Mouse (Mus musculus): ENCODE measurements at regions not wholly inside any gene's neighbourhood (a gene's known extent, or its start where the extent isn't known, plus 50 kb on each side); places are given as distances from the start of the nearest gene placed in this dataset.

DNA sequence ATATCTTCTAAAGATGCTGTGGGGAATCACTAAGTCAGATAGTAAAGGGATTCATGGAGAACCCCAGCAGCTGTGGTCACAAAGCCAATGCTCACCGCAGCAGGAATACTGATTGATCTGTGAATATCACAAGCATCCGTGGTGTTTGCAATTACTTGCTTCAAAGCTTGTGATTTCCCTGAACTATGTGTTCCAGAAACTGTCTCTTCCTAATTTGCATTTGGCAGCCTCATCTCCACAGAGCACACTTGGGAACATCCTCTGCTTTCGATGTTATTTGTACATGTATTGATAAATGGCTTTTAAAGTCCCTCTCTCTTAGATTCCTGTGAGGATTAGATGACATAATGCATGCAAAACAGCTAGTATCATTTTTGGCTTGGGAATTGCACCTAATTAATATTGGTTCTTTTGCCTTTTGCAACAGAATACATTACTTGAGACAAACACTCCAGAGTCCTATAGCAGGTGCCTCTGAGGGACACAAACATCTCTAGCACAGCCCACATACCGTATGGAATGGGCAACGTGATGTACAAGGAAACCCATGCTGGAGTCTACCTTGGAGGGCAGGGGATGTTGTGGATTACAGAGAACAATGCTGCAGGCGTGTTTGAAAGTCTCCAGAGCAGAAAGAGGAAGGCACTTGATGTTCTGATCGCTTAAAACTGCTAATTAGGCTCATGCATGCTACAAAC, 211.0 kb downstream of the Nuak1 start:
- no peak overlapping the region for H3K4me2 ChIP-seq (replicated peaks)
- no peaks in the 10 kb centered on the region for H3K27me3 ChIP-seq (replicated peaks)
- ATAC-seq, result no peak
- no peak overlapping the region for H3K9ac ChIP-seq
- H3K36me3 ChIP-seq, result no peaks in the 10 kb centered on the region
- H3K9me3 ChIP-seq, result no peaks in the 10 kb centered on the region
- 81% methylated on average over 7 of the region's 7 CpGs for WGBS
- no peaks in the 10 kb centered on the region for H3K4me1 ChIP-seq (replicated peaks)
- H3K4me3 ChIP-seq (replicated peaks), result no peak overlapping the region
- H3K27ac ChIP-seq, result no peak overlapping the region

DNA sequence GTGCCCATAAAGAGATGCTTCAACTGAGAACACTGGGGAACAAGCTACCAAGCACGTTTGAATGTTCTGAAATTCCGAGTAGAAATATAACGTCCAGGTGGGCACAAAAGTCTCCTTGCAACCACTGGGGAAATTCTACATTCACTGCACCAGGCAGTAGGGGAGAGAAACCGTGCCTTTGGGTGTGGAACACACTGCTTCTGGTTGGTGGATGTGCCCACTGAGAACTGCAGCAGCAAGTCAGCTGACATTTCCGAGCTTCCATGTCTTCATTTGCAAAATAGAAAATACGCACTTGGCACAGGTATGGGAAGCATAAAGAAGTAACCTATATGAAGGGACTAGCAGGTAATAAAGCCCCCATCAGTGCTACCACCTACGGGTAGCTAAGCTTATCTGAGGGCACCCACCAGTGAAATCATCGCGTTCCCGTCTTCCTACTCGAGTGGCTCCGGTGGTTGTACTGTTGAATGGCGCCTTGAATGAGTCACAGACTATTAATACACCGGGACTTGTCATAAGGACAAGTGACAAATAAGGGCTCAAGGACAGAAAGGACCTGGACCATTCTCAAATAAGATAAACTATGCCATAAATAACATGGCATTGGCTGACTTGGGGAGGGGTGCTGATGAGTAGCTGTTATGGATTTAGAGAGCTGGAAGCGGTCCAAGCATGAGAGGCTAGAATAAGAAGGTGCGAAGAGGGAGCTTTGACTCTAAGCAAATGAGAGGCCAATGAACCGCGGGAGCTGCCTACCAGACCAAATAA, 210.2 kb downstream of the Nuak1 start:
- no peaks in the 10 kb centered on the region for H3K4me1 ChIP-seq (replicated peaks)
- H3K27ac ChIP-seq, result no peak overlapping the region
- H3K36me3 ChIP-seq, result no peaks in the 10 kb centered on the region
- no peaks in the 10 kb centered on the region for H3K27me3 ChIP-seq (replicated peaks)
- H3K4me2 ChIP-seq (replicated peaks), result no peak overlapping the region
- 85% methylated on average over 18 of the region's 18 CpGs for WGBS
- no peaks in the 10 kb centered on the region for H3K9me3 ChIP-seq
- H3K9ac ChIP-seq, result no peak overlapping the region
- no peak for ATAC-seq
- H3K4me3 ChIP-seq (replicated peaks), result no peak overlapping the region

DNA sequence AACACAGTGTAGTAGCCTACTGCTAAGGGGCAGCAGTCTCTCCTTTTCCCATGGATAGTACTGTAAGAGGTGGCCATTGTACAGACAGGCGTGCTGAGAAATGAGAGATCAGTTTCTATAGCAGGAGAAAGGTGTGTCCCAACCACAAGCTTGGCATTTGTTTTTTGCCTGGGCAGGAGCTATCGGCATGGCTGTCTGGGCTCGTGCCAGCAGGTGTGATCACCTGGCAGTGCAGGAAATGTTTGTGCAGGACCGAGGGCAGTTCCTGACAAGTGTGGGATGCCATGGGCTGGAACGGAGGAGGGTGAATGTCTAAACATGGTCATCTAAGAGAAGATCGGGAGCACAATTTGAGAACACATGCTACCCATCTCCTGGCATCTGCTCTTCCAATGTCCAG, 205.4 kb downstream of the Nuak1 start:
- Histone ChIP-seq H3K36me3 (no peaks in the 10 kb centered on the region), H3K27ac (no peak overlapping the region), H3K4me3 (replicated peaks) (no peak overlapping the region), H3K9ac (no peak overlapping the region), H3K4me1 (replicated peaks) (no peaks in the 10 kb centered on the region), H3K27me3 (replicated peaks) (no peaks in the 10 kb centered on the region), H3K9me3 (no peaks in the 10 kb centered on the region), H3K4me2 (replicated peaks) (no peak overlapping the region)
- WGBS, result 84% methylated on average over 6 of the region's 6 CpGs
- ATAC-seq, result no peak

DNA sequence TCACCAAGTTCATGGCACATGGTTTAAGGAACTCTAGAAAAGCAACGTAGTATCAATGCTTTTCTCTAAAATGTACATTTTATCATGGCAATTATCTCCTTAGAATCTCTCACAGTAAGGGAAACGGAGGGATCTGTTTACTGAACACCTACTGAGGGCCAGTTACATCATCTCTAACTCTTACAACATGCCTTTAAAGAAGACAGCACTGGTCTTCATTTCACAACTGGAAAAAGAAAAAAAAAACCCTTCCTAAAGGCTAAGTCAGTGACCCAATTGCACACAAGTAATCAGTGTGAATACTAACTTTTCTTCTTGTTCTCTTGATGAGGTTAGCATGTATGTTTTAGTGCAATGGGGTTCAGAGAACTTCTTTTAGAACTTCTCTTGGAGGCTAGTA, 204.2 kb downstream of the Nuak1 start:
- Histone ChIP-seq H3K27me3 (replicated peaks) (no peaks in the 10 kb centered on the region), H3K4me1 (replicated peaks) (no peaks in the 10 kb centered on the region), H3K9ac (no peak overlapping the region), H3K4me3 (replicated peaks) (no peak overlapping the region), H3K4me2 (replicated peaks) (no peak overlapping the region), H3K36me3 (no peaks in the 10 kb centered on the region), H3K9me3 (no peaks in the 10 kb centered on the region), H3K27ac (no peak overlapping the region)
- no peak for ATAC-seq
- WGBS, result 62% methylated on average over 2 of the region's 2 CpGs

DNA sequence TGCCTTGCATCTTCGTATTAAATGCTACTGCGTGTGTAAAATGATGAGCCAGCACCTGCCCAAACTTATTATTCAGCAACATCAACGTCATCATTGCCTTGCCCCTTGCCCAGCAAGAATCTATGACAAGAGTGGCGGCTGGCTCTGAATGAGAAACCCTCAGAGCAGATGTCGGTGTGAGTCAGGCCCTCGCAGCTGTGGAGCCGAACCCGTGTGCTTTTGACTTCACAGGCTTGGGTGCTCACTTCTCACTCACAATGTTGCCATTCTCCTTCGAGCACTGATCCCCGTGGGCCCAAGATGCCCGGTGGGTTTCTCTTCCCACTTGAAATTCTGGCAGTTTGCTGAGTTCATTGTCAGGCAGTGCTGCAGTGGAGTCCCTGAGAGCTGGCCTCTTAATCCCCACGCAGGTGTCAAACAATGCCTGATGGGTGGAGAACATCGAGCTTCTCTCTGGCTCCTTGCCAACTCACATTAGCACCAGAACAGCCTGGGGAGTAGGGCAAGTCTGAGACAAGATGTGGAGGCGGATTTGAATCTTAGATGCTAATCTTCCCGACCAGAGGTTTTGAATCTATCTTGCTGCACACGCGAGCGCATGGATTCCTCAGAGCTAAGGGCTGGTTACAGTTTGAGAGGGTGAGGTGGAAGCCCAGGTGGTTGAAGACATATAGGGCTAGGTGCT, 202.0 kb downstream of the Nuak1 start:
- Histone ChIP-seq H3K27me3 (replicated peaks) (no peaks in the 10 kb centered on the region), H3K4me1 (replicated peaks) (no peaks in the 10 kb centered on the region), H3K4me3 (replicated peaks) (no peak overlapping the region), H3K36me3 (no peaks in the 10 kb centered on the region), H3K9ac (no peak overlapping the region), H3K27ac (no peak overlapping the region), H3K4me2 (replicated peaks) (no peak overlapping the region), H3K9me3 (no peaks in the 10 kb centered on the region)
- WGBS, result 64% methylated on average over 18 of the region's 18 CpGs
- ATAC-seq, result no peak

DNA sequence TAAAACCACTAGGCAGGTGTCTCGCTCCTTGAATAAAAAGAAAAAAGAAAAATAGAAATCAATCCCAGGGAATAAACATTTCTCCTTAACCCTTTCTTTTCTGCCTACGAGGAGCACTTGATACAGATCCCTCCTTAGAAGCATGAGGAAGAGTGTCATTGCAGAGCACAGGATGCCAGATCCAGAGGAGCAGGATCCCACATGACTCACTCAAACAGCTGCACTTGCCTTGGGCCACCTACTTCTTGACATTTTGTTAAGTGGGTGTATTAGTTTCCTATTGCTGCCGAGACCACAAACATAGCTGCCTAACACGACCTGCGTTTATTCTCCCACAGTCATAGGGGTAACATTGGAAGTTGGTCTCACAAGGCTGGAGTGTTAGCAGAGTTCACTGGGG, 197.1 kb downstream of the Nuak1 start:
- no peaks in the 10 kb centered on the region for H3K9me3 ChIP-seq
- H3K4me1 ChIP-seq (replicated peaks), result no peaks in the 10 kb centered on the region
- 89% methylated on average over 5 of the region's 5 CpGs for WGBS
- H3K4me2 ChIP-seq (replicated peaks), result no peak overlapping the region
- H3K4me3 ChIP-seq (replicated peaks), result no peak overlapping the region
- no peak for ATAC-seq
- no peaks in the 10 kb centered on the region for H3K36me3 ChIP-seq
- no peak overlapping the region for H3K9ac ChIP-seq
- no peaks in the 10 kb centered on the region for H3K27me3 ChIP-seq (replicated peaks)
- H3K27ac ChIP-seq, result no peak overlapping the region

DNA sequence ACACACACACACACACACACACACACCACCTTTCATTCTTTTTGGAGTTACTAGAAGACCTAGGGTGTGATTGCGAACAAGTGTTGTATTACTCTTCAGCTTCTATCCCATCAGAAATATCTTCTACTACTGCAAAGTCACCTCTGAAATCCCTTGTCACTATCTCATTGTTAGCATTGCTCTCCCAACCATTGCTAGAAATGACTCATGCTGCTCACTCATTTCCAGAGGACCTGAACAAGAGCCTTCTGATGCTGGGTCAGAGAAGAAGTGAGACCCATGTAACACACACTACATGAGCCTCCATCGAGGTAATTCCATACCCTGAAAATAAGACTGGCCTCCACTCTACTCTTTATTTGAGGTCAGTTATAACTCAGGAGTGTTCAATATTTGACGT, 191.1 kb downstream of the Nuak1 start:
- Histone ChIP-seq H3K9me3 (no peaks in the 10 kb centered on the region), H3K4me1 (replicated peaks) (no peaks in the 10 kb centered on the region), H3K36me3 (no peaks in the 10 kb centered on the region), H3K4me2 (replicated peaks) (no peak overlapping the region), H3K9ac (no peak overlapping the region), H3K4me3 (replicated peaks) (no peak overlapping the region), H3K27ac (no peak overlapping the region), H3K27me3 (replicated peaks) (no peaks in the 10 kb centered on the region)
- ATAC-seq, result no peak
- 86% methylated on average over 3 of the region's 3 CpGs for WGBS

DNA sequence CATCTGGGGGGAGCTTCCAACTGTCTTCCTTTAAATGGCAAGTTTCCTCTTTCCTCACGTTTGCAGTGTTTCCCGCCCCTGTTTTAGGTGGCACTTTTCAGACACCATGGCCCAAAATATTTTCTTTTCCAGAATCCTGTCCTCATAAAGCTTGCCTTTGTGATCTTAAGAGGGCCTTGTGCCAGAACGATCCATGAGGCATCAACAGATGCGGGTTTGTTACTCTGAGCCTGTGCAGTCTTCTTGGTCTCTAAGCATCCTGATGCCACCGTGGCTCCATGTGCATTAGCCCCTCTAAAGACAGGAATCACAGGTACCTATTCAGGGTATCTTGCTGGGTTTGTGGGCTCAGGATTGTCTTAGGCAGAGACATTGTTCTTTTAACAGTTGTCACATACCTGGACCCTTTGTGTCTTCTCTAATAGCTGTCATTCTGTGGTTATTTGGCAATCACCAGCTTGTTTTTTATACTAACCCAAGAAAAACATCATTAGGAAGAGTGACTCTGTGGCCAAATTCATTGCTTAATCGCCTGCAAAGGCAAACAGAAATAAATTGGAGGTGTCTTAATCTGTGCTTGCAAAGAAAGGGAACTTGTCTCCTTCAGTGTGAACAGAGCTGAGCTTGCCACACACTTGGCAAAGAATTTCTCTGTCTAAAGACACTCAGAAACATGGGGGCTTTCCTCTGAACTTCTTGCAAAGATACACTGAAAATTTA, 179.3 kb downstream of the Nuak1 start:
- WGBS, result 80% methylated on average over 6 of the region's 6 CpGs
- Histone ChIP-seq H3K27me3 (replicated peaks) (no peaks in the 10 kb centered on the region), H3K9ac (no peak overlapping the region), H3K4me1 (replicated peaks) (no peaks in the 10 kb centered on the region), H3K4me3 (replicated peaks) (no peak overlapping the region), H3K9me3 (no peaks in the 10 kb centered on the region), H3K4me2 (replicated peaks) (no peak overlapping the region), H3K36me3 (no peaks in the 10 kb centered on the region), H3K27ac (no peak overlapping the region)
- no peak for ATAC-seq

DNA sequence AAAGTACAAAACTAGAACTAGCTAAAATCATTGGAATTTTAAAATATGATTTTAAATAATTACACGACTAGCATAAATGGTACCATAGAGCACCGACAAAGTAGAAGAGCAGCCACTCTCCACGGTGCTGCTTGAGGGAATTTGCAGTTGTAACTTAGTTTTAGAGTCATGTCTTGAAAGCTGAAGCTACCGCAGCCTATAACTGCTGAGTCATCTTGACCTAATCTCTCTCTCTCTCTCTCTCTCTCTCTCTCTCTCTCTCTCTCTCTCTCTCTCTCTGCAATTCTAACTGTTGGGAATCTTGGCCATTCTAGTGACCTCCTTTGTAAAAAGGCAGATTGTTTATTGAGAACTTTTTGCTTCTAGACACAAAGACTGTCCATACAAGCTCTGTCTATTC, 177.5 kb downstream of the Nuak1 start:
- Histone ChIP-seq H3K36me3 (no peaks in the 10 kb centered on the region), H3K9ac (no peak overlapping the region), H3K4me2 (replicated peaks) (no peak overlapping the region), H3K4me1 (replicated peaks) (no peaks in the 10 kb centered on the region), H3K27ac (no peak overlapping the region), H3K9me3 (no peaks in the 10 kb centered on the region), H3K27me3 (replicated peaks) (no peaks in the 10 kb centered on the region), H3K4me3 (replicated peaks) (no peak overlapping the region)
- no peak for ATAC-seq
- WGBS, result 88% methylated on average over 4 of the region's 4 CpGs

DNA sequence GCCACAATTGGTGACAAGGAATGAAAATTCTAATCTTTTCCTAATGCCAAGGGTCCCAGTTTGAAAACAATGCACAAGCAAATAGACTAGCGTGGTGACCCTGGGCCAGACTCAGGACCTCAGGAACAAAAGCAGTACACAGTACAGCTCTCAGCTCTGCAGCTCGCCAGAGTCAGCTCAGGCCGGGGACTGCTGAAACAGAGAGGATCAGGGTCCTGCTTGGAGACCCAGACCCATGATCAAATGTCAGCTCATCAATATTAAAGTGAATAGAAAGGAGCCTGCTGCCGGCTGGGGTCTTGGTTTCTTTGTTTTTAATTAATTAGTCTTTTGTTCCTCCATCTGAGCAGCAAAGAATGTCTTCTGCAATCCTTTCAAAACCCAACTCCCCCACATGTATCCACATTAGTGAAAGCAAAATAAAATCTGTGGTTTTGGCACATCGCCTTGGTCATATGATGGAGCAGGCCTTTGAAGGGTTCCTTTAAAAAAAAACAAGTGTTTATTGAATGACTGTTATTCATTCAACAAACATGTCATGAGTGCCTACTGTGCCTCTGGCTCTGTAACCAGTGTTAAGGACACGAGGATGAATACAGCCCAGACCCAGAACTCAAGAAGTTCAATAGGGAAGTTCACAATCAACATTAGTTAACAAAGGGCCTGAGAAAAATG, 154.4 kb downstream of the Nuak1 start:
- Histone ChIP-seq H3K9me3 (no peaks in the 10 kb centered on the region), H3K4me1 (replicated peaks) (no peaks in the 10 kb centered on the region), H3K4me2 (replicated peaks) (no peak overlapping the region), H3K27me3 (replicated peaks) (no peaks in the 10 kb centered on the region), H3K36me3 (no peaks in the 10 kb centered on the region), H3K27ac (no peak overlapping the region), H3K4me3 (replicated peaks) (no peak overlapping the region), H3K9ac (no peak overlapping the region)
- no peak for ATAC-seq
- 71% methylated on average over 6 of the region's 6 CpGs for WGBS

DNA sequence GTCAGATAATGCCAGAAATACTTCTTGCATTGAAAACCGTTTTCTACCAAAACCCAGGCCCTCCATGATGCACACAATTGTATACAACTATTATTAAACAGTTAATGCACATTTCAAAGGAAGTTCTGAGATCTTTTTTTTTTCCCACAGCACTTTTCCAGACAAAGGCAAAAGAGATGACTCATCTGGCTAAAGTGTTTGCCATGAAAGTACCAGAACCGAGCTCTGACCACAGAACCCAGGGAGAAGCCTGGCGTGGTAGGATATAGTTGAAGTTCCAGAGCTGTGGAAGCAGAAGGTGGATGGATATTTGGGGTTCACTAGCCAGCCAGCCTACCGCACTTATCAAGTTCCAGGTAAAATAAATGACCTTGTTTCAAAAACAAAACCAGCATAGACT, 146.0 kb downstream of the Nuak1 start:
- H3K9me3 ChIP-seq, result no peaks in the 10 kb centered on the region
- no peaks in the 10 kb centered on the region for H3K27me3 ChIP-seq (replicated peaks)
- WGBS, result 83% methylated on average over 4 of the region's 4 CpGs
- no peaks in the 10 kb centered on the region for H3K4me1 ChIP-seq (replicated peaks)
- H3K36me3 ChIP-seq, result no peaks in the 10 kb centered on the region
- H3K9ac ChIP-seq, result no peak overlapping the region
- ATAC-seq, result no peak
- no peak overlapping the region for H3K27ac ChIP-seq
- no peak overlapping the region for H3K4me3 ChIP-seq (replicated peaks)
- H3K4me2 ChIP-seq (replicated peaks), result no peak overlapping the region

DNA sequence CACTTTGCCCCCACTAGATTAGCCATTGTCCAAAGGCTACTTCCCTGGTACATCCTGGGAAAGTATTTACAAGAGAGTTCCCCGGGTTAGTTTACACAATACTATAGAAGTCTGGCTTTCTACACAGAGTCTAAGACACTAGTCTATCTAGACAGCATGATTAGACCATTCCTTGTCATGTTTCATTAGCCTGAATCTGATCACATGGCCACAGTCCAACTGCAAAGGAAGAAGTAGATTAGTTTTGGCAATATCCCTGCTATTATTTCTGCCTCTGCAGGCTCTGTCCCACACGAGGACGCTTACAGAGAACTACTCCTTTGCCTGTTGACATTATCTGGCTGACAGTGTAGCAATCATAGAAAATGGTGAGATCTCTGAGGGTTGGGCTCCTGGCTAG, 144.2 kb downstream of the Nuak1 start:
- ATAC-seq, result no peak
- Histone ChIP-seq H3K27ac (no peak overlapping the region), H3K9me3 (no peaks in the 10 kb centered on the region), H3K4me3 (replicated peaks) (no peak overlapping the region), H3K9ac (no peak overlapping the region), H3K4me2 (replicated peaks) (no peak overlapping the region), H3K36me3 (no peaks in the 10 kb centered on the region), H3K27me3 (replicated peaks) (no peaks in the 10 kb centered on the region), H3K4me1 (replicated peaks) (no peaks in the 10 kb centered on the region)
- 72% methylated on average over 3 of the region's 3 CpGs for WGBS
